Mouse (Mus musculus): ENCODE results near the gene Adsl. TPM values are rescaled to one million over a fixed set of nuclear protein-coding genes. Genes with fewer than 3 reads are reported as not detected.
"Not testable (repeated sequence)": the region's sequence is repeated elsewhere in the genome, so short reads cannot be mapped to it uniquely, and the experiment has no call there.

Adsl gene
- total and polyA plus RNA-seq, 3 experiments: 75.7 to 92.2 (median 79.2) TPM

GRCm38 (mm10) chr15:80921781-80922180 lies 26.5 kb upstream of the Adsl start:
- peaks cover 9% of the 10 kb centered on the region for H3K36me3 ChIP-seq (ENCODE audit: control insufficient read depth, insufficient read depth, low read length)
- H3K79me2 ChIP-seq (replicated peaks; ENCODE audit: control insufficient read depth, insufficient read depth, low read length): no peaks in the 10 kb centered on the region
- no peaks in the 10 kb centered on the region; the same call in 1 of the 2 replicates for H3K4me1 ChIP-seq (ENCODE audit: control insufficient read depth, insufficient read depth, low read length)
- no peak overlapping the region for H3K27ac ChIP-seq
- TF ChIP-seq EP300 (IDR thresholded peaks at IDR 0.05; ENCODE audit: insufficient read depth, low read depth, low read length) (no peak), CTCF (IDR thresholded peaks at IDR 0.05) (no peak), POLR2A (IDR thresholded peaks at IDR 0.05; ENCODE audit: insufficient read depth, low read depth, low read length) (no peak)
- DNase-seq: no peak
- intact Hi-C loops (cut with DNase I): no loop called here
- H3K9ac ChIP-seq (ENCODE audit: low read depth, low read length): no peak overlapping the region
- H3K27me3 ChIP-seq (ENCODE audit: control insufficient read depth, insufficient read depth, low read length): no peaks in the 10 kb centered on the region
- 83% methylated on average over 4 of the region's 4 CpGs for WGBS
- H3K4me3 ChIP-seq: no peak overlapping the region

- H3K27ac ChIP-seq: no peak overlapping the region
- no peak for DNase-seq
- no peaks in the 10 kb centered on the region for H3K4me1 ChIP-seq (ENCODE audit: control insufficient read depth, insufficient read depth, low read length)
- H3K79me2 ChIP-seq (replicated peaks; ENCODE audit: control insufficient read depth, insufficient read depth, low read length): no peaks in the 10 kb centered on the region; the same call in 1 of the 2 replicates
- no peak overlapping the region for H3K4me3 ChIP-seq
- no peak overlapping the region for H3K9ac ChIP-seq (ENCODE audit: low read depth, low read length)
- no peak for TF ChIP-seq CTCF (IDR thresholded peaks at IDR 0.05)
- no peak for TF ChIP-seq POLR2A (IDR thresholded peaks at IDR 0.05; ENCODE audit: insufficient read depth, low read depth, low read length)
- TF ChIP-seq EP300 (IDR thresholded peaks at IDR 0.05; ENCODE audit: insufficient read depth, low read depth, low read length): no peak
- no peaks in the 10 kb centered on the region for H3K27me3 ChIP-seq (ENCODE audit: control insufficient read depth, insufficient read depth, low read length)
- intact Hi-C loops (cut with DNase I): no loop called here
- H3K36me3 ChIP-seq (ENCODE audit: control insufficient read depth, insufficient read depth, low read length): no peaks in the 10 kb centered on the region
- 93% methylated on average over 2 of the region's 2 CpGs for WGBS
These were observed 24.1 kb upstream of the Adsl start for GRCm38 (mm10) chr15:80924211-80924610.

GRCm38 (mm10) chr15:80928811-80929355 lies 19.4 kb upstream of the Adsl start:
- Histone ChIP-seq H3K79me2 (replicated peaks; ENCODE audit: control insufficient read depth, insufficient read depth, low read length) (no peaks in the 10 kb centered on the region; the same call in 1 of the 2 replicates), H3K9ac (ENCODE audit: low read depth, low read length) (no peak overlapping the region), H3K27me3 (ENCODE audit: control insufficient read depth, insufficient read depth, low read length) (no peaks in the 10 kb centered on the region), H3K27ac (no peak overlapping the region), H3K4me1 (ENCODE audit: control insufficient read depth, insufficient read depth, low read length) (no peaks in the 10 kb centered on the region), H3K36me3 (ENCODE audit: control insufficient read depth, insufficient read depth, low read length) (no peaks in the 10 kb centered on the region), H3K4me3 (no peak overlapping the region)
- DNase-seq: no peak
- intact Hi-C loops (cut with DNase I): no loop called here
- 85% methylated on average over 20 of the region's 20 CpGs for WGBS
- TF ChIP-seq POLR2A (IDR thresholded peaks at IDR 0.05; ENCODE audit: insufficient read depth, low read depth, low read length): no peak
- no peak for TF ChIP-seq CTCF (IDR thresholded peaks at IDR 0.05)
- TF ChIP-seq EP300 (IDR thresholded peaks at IDR 0.05; ENCODE audit: insufficient read depth, low read depth, low read length): no peak

DNA sequence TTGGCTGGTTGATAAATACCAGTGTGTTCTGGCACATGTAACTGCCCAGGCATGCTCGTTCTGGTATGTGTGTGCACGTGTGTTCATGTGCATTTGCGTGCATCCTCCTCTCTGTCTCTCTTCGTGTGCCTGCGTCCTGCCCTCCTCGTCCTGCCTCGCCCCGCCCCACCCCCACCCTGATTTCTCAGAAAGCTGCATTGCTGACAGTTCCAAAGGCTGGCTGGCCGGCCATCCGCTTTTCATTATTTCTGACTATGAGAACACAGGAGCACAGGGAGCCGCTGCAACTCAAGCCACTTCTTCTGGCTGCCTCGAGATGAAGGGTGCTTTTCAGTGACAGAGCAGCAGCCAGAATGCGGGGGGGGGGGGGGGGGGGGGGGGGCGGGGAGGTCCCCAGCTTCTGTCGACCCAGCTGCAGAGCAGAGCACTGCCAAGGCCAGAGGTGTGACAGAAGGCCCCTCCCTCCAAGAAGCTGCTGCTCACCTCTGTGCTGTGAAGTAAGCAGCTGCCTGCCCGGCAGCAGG lies 18.2 kb upstream of the Adsl start:
- H3K9ac ChIP-seq (ENCODE audit: low read depth, low read length): no peak overlapping the region
- WGBS: 49% methylated on average over 15 of the region's 16 CpGs
- TF ChIP-seq CTCF (IDR thresholded peaks at IDR 0.05) (no peak), EP300 (IDR thresholded peaks at IDR 0.05; ENCODE audit: insufficient read depth, low read depth, low read length) (no peak), POLR2A (IDR thresholded peaks at IDR 0.05; ENCODE audit: insufficient read depth, low read depth, low read length) (no peak)
- no peaks in the 10 kb centered on the region for H3K4me1 ChIP-seq (ENCODE audit: control insufficient read depth, insufficient read depth, low read length)
- H3K27ac ChIP-seq: no peak overlapping the region
- intact Hi-C loops (cut with DNase I): no loop called here
- H3K4me3 ChIP-seq: no peak overlapping the region
- H3K27me3 ChIP-seq (ENCODE audit: control insufficient read depth, insufficient read depth, low read length): no peaks in the 10 kb centered on the region
- DNase-seq: no peak
- no peaks in the 10 kb centered on the region for H3K36me3 ChIP-seq (ENCODE audit: control insufficient read depth, insufficient read depth, low read length)
- no peaks in the 10 kb centered on the region; the same call in 1 of the 2 replicates for H3K79me2 ChIP-seq (replicated peaks; ENCODE audit: control insufficient read depth, insufficient read depth, low read length)

DNA sequence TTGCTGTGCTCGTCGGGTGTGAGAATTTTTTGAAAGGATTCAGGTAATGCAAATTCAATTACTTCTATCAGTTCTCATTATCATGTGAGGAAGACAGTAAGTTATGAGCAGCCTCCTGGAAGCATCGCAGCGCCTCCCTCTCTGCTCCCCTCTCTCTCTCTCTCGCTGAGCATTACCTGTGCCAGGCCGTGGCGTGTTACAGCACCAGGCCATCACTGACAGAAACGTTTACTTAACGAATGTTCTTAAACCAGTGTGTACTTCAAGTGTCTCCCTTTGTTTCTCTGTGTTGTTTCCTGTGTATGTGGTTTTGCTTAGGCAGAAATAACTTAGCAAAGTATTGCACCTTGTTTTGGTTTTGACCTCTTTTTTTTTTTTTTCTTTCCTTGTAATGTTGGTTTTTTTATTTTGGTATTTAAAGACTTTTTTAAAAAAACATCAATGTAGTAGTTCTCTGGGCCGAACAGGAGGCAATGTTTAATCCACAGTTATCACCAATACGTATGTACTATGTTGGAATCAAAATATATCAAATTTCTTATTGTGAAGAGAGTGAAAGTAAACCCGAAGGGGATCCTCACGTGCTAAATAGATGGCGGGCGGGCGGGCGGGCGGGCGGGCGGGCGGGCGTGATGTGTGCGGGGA lies 17.5 kb upstream of the Adsl start:
- H3K27ac ChIP-seq; H3K79me2 ChIP-seq (replicated peaks; ENCODE audit: control insufficient read depth, insufficient read depth, low read length); DNase-seq; H3K36me3 ChIP-seq (ENCODE audit: control insufficient read depth, insufficient read depth, low read length); intact Hi-C loops (cut with DNase I); H3K9ac ChIP-seq (ENCODE audit: low read depth, low read length); H3K4me3 ChIP-seq; H3K4me1 ChIP-seq (ENCODE audit: control insufficient read depth, insufficient read depth, low read length); H3K27me3 ChIP-seq (ENCODE audit: control insufficient read depth, insufficient read depth, low read length): not testable (repeated sequence)
- 92% methylated on average over 23 of the region's 23 CpGs for whole genome bisulfite sequencing

DNA sequence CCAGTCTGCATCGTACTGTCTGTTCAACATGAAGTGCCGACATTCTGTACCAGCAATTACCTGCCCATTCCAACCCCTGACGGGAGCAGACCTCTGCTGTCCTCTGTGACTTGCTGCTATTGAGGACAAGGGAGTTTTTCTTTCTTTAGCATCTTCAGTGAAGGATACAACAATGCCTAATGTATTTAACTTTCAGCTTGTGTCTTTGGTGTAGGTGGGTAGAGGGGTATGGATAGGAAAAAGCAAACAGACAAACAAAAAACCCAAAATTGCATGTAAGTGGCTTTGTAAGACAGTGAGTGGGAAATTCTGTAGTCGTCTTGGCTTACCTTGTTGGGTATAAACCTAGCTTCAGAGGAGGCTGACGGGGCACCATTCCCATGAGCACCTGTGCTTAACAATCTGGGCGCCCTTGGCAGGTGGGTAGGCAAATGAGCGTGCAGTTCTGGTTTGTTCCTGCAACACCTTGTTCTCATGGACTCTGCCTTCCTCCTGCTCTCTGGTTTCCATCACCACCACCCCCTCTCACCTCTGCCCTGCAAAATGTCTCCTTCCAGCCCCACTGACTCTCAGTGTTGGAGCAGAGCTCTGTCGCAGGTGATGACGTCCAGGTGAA lies 16.8 kb upstream of the Adsl start:
- H3K36me3 ChIP-seq (ENCODE audit: control insufficient read depth, insufficient read depth, low read length): no peaks in the 10 kb centered on the region

More for the DNA sequence above, 16.8 kb upstream of the Adsl start:
- Histone ChIP-seq H3K4me3 (no peak overlapping the region), H3K27me3 (ENCODE audit: control insufficient read depth, insufficient read depth, low read length) (no peaks in the 10 kb centered on the region), H3K9ac (ENCODE audit: low read depth, low read length) (no peak overlapping the region), H3K4me1 (ENCODE audit: control insufficient read depth, insufficient read depth, low read length) (no peaks in the 10 kb centered on the region), H3K79me2 (replicated peaks; ENCODE audit: control insufficient read depth, insufficient read depth, low read length) (no peaks in the 10 kb centered on the region; the same call in 1 of the 2 replicates), H3K27ac (no peak overlapping the region)
- WGBS: 93% methylated on average over 9 of the region's 9 CpGs
- DNase-seq: no peak
- TF ChIP-seq EP300 (IDR thresholded peaks at IDR 0.05; ENCODE audit: insufficient read depth, low read depth, low read length): no peak
- no peak for TF ChIP-seq POLR2A (IDR thresholded peaks at IDR 0.05; ENCODE audit: insufficient read depth, low read depth, low read length)
- no peak for TF ChIP-seq CTCF (IDR thresholded peaks at IDR 0.05)
- intact Hi-C loops (cut with DNase I): no loop called here
